Mouse (Mus musculus): ENCODE results near the gene Pus1. TPM values are rescaled to one million over a fixed set of nuclear protein-coding genes. Genes with fewer than 3 reads are reported as not detected.

Pus1 gene
- 16.9 and 19.0 TPM in 2 replicates for polyA plus RNA-seq (2015; fragmentation: Nextera tagmentation; extraction: Ambion mirVana)

- H3K4me3 ChIP-seq (ENCODE audit: low read depth, low read length): peak within 1 kb of the TSS; percentile 80
- peak within 1 kb of the TSS; percentile 85 for H3K9ac ChIP-seq (replicated peaks)
- DNase-seq (peak; percentile 92), ATAC-seq (peak; percentile 88)
- no peaks in the 10 kb centered on the region for H3K27me3 ChIP-seq (ENCODE audit: insufficient read depth, low read length)
- H3K36me3 ChIP-seq (replicated peaks; ENCODE audit: insufficient read depth, low read length): peaks cover 32% of the 10 kb centered on the region
- H3K27ac ChIP-seq (ENCODE audit: low read depth): peak within 1 kb of the TSS; percentile 79
- H3K9me3 ChIP-seq (ENCODE audit: low read length): no peaks in the 10 kb centered on the region
- H3K4me1 ChIP-seq (ENCODE audit: insufficient read depth): peaks cover 25% of the 10 kb centered on the region
- peak within 1 kb of the TSS; percentile 99 for H3K4me2 ChIP-seq (ENCODE audit: low read depth, low read length)
- WGBS (ENCODE audit: insufficient replicate concordance): under 1% methylated on average over 56 of the region's 57 CpGs
- TF ChIP-seq CTCF (IDR thresholded peaks at IDR 0.05; ENCODE audit: low read depth): no peak
- 0 out of 2 replicates have a peak, but pooled peaks have one; percentile 39 for TF ChIP-seq EP300 (IDR thresholded peaks at IDR 0.05; ENCODE audit: low read depth)
Measured at GRCm38 (mm10) chr5:110779998-110780760, at the start of gene Pus1. Gene Pus1, minus strand, starts transcription at chr5:110780659.

GRCm38 (mm10) chr5:110827576-110827975, 47.1 kb upstream of the Pus1 start:
- no peak for DNase-seq
- H3K4me3 ChIP-seq (ENCODE audit: low read depth, low read length): no peak overlapping the region
- H3K9ac ChIP-seq (replicated peaks): no peak overlapping the region
- no peak for ATAC-seq
- H3K4me1 ChIP-seq (ENCODE audit: insufficient read depth): no peaks in the 10 kb centered on the region
- no peak overlapping the region for H3K4me2 ChIP-seq (ENCODE audit: low read depth, low read length)
- no peak overlapping the region for H3K27ac ChIP-seq (ENCODE audit: low read depth)
- no peaks in the 10 kb centered on the region for H3K27me3 ChIP-seq (ENCODE audit: insufficient read depth, low read length)
- no peaks in the 10 kb centered on the region for H3K9me3 ChIP-seq (ENCODE audit: low read length)
- TF ChIP-seq EP300 (IDR thresholded peaks at IDR 0.05; ENCODE audit: low read depth): no peak
- no peak for TF ChIP-seq CTCF (IDR thresholded peaks at IDR 0.05; ENCODE audit: low read depth)
- peaks cover 22% of the 10 kb centered on the region for H3K36me3 ChIP-seq (replicated peaks; ENCODE audit: insufficient read depth, low read length)
- WGBS (ENCODE audit: insufficient replicate concordance): 74% methylated on average over 5 of the region's 5 CpGs

GRCm38 (mm10) chr5:110826781-110827495, 46.5 kb upstream of the Pus1 start:
- no peaks in the 10 kb centered on the region for H3K27me3 ChIP-seq (ENCODE audit: insufficient read depth, low read length)
- TF ChIP-seq EP300 (IDR thresholded peaks at IDR 0.05; ENCODE audit: low read depth) (no peak), CTCF (IDR thresholded peaks at IDR 0.05; ENCODE audit: low read depth) (no peak)
- H3K4me2 ChIP-seq (ENCODE audit: low read depth, low read length): no peak overlapping the region
- DNase-seq (no peak), ATAC-seq (no peak)
- H3K27ac ChIP-seq (ENCODE audit: low read depth): 0 out of 2 replicates have a peak overlapping the region, but pooled peaks have one; percentile 34
- no peak overlapping the region for H3K9ac ChIP-seq (replicated peaks)
- H3K4me1 ChIP-seq (ENCODE audit: insufficient read depth): no peaks in the 10 kb centered on the region
- WGBS (ENCODE audit: insufficient replicate concordance): 81% methylated on average over 8 of the region's 8 CpGs
- peaks cover 22% of the 10 kb centered on the region for H3K36me3 ChIP-seq (replicated peaks; ENCODE audit: insufficient read depth, low read length)
- H3K4me3 ChIP-seq (ENCODE audit: low read depth, low read length): no peak overlapping the region
- H3K9me3 ChIP-seq (ENCODE audit: low read length): no peaks in the 10 kb centered on the region

- H3K27me3 ChIP-seq (ENCODE audit: insufficient read depth, low read length): no peaks in the 10 kb centered on the region
- WGBS (ENCODE audit: insufficient replicate concordance): 85% methylated on average over 4 of the region's 4 CpGs
- TF ChIP-seq EP300 (IDR thresholded peaks at IDR 0.05; ENCODE audit: low read depth) (no peak), CTCF (IDR thresholded peaks at IDR 0.05; ENCODE audit: low read depth) (no peak)
- no peak overlapping the region for H3K4me2 ChIP-seq (ENCODE audit: low read depth, low read length)
- DNase-seq: no peak
- no peak overlapping the region for H3K27ac ChIP-seq (ENCODE audit: low read depth)
- no peak overlapping the region for H3K9ac ChIP-seq (replicated peaks)
- H3K36me3 ChIP-seq (replicated peaks; ENCODE audit: insufficient read depth, low read length): peaks cover 12% of the 10 kb centered on the region
- no peak for ATAC-seq
- no peaks in the 10 kb centered on the region for H3K4me1 ChIP-seq (ENCODE audit: insufficient read depth)
- no peak overlapping the region for H3K4me3 ChIP-seq (ENCODE audit: low read depth, low read length)
- no peaks in the 10 kb centered on the region for H3K9me3 ChIP-seq (ENCODE audit: low read length)
Measured at GRCm38 (mm10) chr5:110824421-110824820, 44.0 kb upstream of the Pus1 start.

- H3K9ac ChIP-seq (replicated peaks): peak within 1 kb of the TSS; percentile 100
- TF ChIP-seq EP300 (IDR thresholded peaks at IDR 0.05; ENCODE audit: low read depth) (no peak), CTCF (IDR thresholded peaks at IDR 0.05; ENCODE audit: low read depth) (no peak)
- DNase-seq (peak; percentile 100), ATAC-seq (peak; percentile 85)
- H3K27me3 ChIP-seq (ENCODE audit: insufficient read depth, low read length): no peaks in the 10 kb centered on the region
- peak within 1 kb of the TSS; percentile 82 for H3K4me3 ChIP-seq (ENCODE audit: low read depth, low read length)
- H3K4me1 ChIP-seq (ENCODE audit: insufficient read depth): peaks cover 35% of the 10 kb centered on the region
- H3K27ac ChIP-seq (ENCODE audit: low read depth): peak within 1 kb of the TSS; percentile 98
- 2% methylated on average over 53 of the region's 80 CpGs for WGBS (ENCODE audit: insufficient replicate concordance)
- H3K9me3 ChIP-seq (ENCODE audit: low read length): no peaks in the 10 kb centered on the region
- H3K4me2 ChIP-seq (ENCODE audit: low read depth, low read length): peak within 1 kb of the TSS; percentile 85
- peaks cover 16% of the 10 kb centered on the region for H3K36me3 ChIP-seq (replicated peaks; ENCODE audit: insufficient read depth, low read length)
Measured at GRCm38 (mm10) chr5:110809667-110810325, 29.3 kb upstream of the Pus1 start, which contains the start of gene Ulk1. Gene Ulk1, minus strand, starts transcription at chr5:110810097.
